Mouse (Mus musculus) heart, postnatal 4 days (tissue): Measurements from ENCODE around the gene Rims1. TPM values are rescaled to one million over a fixed set of nuclear protein-coding genes. Genes with fewer than 3 reads are reported as not detected.

Experiments used
- DNase-seq: peaks from one replicate; pipeline ENCODE4 v3.0.0; 2021
- total RNA-seq, 2 experiments: library from RNA; stranded (reverse); gene quantifications; 2 replicates each; pipeline ENCODE4 v1.2.3; 2021

Rims1 gene
- total RNA-seq, 2 experiments from 2014 or later, result 1.2 to 1.3 TPM

GRCm38 (mm10) chr1:22585560-22585959 lies 220.2 kb downstream of the Rims1 start:
- DNase-seq, result no peak

- no peak for DNase-seq
These were observed 226.3 kb downstream of the Rims1 start for GRCm38 (mm10) chr1:22579470-22579869.

- no peak for DNase-seq
These were observed 233.1 kb downstream of the Rims1 start for GRCm38 (mm10) chr1:22572720-22573119.

GRCm38 (mm10) chr1:22546273-22546672 lies 259.5 kb downstream of the Rims1 start:
- DNase-seq, result no peak

- no peak for DNase-seq
These were observed 267.7 kb downstream of the Rims1 start for GRCm38 (mm10) chr1:22538129-22538528.

- no peak for DNase-seq
These were observed 269.0 kb downstream of the Rims1 start for GRCm38 (mm10) chr1:22536776-22537175.

- DNase-seq, result no peak
These were observed 270.7 kb downstream of the Rims1 start for GRCm38 (mm10) chr1:22535049-22535448.

- DNase-seq, result peak; percentile 10
These were observed 272.4 kb downstream of the Rims1 start for GRCm38 (mm10) chr1:22533146-22534096.

- no peak for DNase-seq
These were observed 290.7 kb downstream of the Rims1 start for GRCm38 (mm10) chr1:22515103-22515502.

GRCm38 (mm10) chr1:22512421-22512820 lies 293.4 kb downstream of the Rims1 start:
- no peak for DNase-seq

- no peak for DNase-seq
These were observed 294.2 kb downstream of the Rims1 start for GRCm38 (mm10) chr1:22511614-22512013.

GRCm38 (mm10) chr1:22508735-22509615 lies 296.8 kb downstream of the Rims1 start:
- DNase-seq, result no peak

GRCm38 (mm10) chr1:22487270-22487864 lies 318.4 kb downstream of the Rims1 start:
- DNase-seq, result no peak

- DNase-seq, result no peak
These were observed 329.6 kb downstream of the Rims1 start for GRCm38 (mm10) chr1:22476220-22476619.

GRCm38 (mm10) chr1:22467033-22467432 lies 338.8 kb downstream of the Rims1 start:
- DNase-seq, result no peak

- no peak for DNase-seq
These were observed 339.2 kb downstream of the Rims1 start for GRCm38 (mm10) chr1:22466597-22466996.

GRCm38 (mm10) chr1:22424020-22424419 lies 381.8 kb downstream of the Rims1 start:
- no peak for DNase-seq

- DNase-seq, result no peak
These were observed 383.7 kb downstream of the Rims1 start for GRCm38 (mm10) chr1:22422102-22422501.

GRCm38 (mm10) chr1:22410173-22410572 lies 395.6 kb downstream of the Rims1 start:
- DNase-seq, result no peak

- DNase-seq, result peak; percentile 16
These were observed 419.4 kb downstream of the Rims1 start for GRCm38 (mm10) chr1:22386361-22386760.

- no peak for DNase-seq
These were observed 428.1 kb downstream of the Rims1 start for GRCm38 (mm10) chr1:22377652-22378051.

GRCm38 (mm10) chr1:22377062-22377461 lies 428.7 kb downstream of the Rims1 start:
- no peak for DNase-seq

- DNase-seq, result no peak
These were observed 449.6 kb downstream of the Rims1 start for GRCm38 (mm10) chr1:22356209-22356608.
